Mouse (Mus musculus): ENCODE data around the gene Mlxipl.
"Not testable (repeated sequence)": the region's sequence is repeated elsewhere in the genome, so short reads cannot be mapped to it uniquely, and the experiment has no call there.

The Mlxipl gene

DNA sequence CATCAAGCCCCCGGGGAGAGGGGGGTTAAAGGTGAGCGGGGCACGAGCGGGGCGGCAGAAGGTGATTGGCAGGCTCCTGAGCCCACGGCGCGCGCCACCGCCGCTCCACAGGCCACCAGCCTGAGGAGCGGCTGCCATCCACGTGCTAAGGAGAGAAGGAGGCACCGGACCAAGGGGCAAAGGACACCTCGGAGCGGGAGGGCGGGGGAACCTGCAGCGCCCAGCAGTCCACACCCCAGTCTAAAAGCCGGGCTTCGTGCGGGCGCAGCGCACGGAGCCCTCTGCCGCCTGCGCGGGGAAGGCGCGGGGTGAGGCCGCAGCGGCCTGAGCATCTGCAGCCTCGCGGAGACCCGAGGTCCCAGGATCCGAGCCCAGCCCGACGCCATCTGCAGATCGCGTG, at the start of gene Mlxipl:
Gene Mlxipl, plus strand, starts transcription at position 238 of the 400 bp plus-strand sequence.
- DNase-seq (ENCODE audit: low read depth), result no peak

GRCm38 (mm10) chr5:135040059-135040458, 49.6 kb upstream of the Mlxipl start:
- no peak for DNase-seq (ENCODE audit: low read depth)

DNA sequence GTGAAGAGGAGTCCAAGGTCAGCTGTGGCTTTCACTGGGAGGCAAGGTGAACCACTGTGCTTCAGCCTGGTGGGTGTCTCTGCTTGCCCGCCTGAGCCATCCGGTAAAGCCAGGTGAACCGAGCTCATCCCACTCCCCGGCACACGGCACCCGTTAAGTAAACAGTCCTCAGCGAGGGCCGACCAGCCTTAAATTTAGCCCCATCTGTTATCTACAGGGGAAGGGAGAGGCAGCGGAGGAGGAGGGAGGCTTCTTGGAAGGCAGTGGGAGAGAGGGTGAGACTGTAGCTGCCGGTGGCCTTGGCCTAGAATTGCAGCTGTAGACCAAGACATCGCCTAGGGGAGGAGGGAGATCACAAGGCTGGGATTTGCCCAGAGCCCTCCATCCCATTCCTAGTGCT, 48.9 kb upstream of the Mlxipl start:
- DNase-seq (ENCODE audit: low read depth), result no peak

- DNase-seq (ENCODE audit: low read depth), result no peak
Observed at GRCm38 (mm10) chr5:135042105-135042788, 47.4 kb upstream of the Mlxipl start.

GRCm38 (mm10) chr5:135044575-135044974, 45.1 kb upstream of the Mlxipl start:
- DNase-seq (ENCODE audit: low read depth), result no peak

GRCm38 (mm10) chr5:135048539-135048938, 41.2 kb upstream of the Mlxipl start:
- DNase-seq (ENCODE audit: low read depth), result no peak

DNA sequence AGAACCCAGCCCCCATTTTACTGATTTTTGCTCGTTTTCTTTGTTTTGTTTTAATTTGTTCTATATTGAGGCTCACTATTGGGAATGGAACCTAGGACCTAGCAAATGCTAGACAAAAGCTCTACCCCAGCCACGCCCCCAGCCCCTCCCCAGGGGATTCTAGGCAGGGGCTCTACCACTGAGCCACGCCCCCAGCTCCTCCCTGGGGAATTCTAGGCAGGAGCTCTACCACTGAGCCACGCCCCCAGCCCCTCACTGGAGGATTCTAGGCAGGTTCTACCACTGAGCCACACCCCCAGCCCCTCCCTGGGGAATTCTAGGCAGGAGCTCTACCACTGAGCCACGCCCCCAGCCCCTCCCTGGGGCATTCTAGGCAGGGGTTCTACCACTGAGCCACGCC, 40.4 kb upstream of the Mlxipl start:
- DNase-seq (ENCODE audit: low read depth), result not testable (repeated sequence)

- no peak for DNase-seq (ENCODE audit: low read depth)
Observed at GRCm38 (mm10) chr5:135053356-135053755, 36.3 kb upstream of the Mlxipl start.

GRCm38 (mm10) chr5:135063629-135064381, 25.9 kb upstream of the Mlxipl start, which contains the start of gene Dnajc30:
Dnajc30 (plus strand) TSS chr5:135064202.
- peak; percentile 98 for DNase-seq (ENCODE audit: low read depth)

- DNase-seq (ENCODE audit: low read depth), result no peak
Observed at GRCm38 (mm10) chr5:135064382-135064766, 25.3 kb upstream of the Mlxipl start.

GRCm38 (mm10) chr5:135064909-135065446, 24.7 kb upstream of the Mlxipl start, which contains the start of gene Bud23:
Bud23 (minus strand) TSS chr5:135064959.
- DNase-seq (ENCODE audit: low read depth), result not testable (repeated sequence)

DNA sequence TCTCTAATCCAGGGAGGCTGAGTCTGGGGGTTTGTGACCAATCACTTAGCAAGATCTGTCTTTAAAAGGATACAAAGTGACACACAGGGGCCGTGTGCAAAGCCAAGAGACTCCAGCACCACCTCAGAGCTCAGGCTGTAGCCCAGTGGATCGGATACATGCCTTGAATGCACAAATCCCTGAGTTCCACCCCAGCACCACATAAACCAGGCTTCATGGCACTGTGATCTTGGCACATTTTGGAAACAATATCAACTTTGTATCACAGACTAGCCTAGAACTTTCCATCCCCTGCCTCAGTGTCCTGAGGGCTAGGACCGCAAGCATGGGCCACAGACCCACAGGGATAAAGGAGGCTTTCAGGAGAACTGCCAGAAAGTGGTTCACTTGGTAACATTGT, 23.7 kb upstream of the Mlxipl start:
- DNase-seq (ENCODE audit: low read depth), result no peak

GRCm38 (mm10) chr5:135070448-135070847, 19.2 kb upstream of the Mlxipl start:
- no peak for DNase-seq (ENCODE audit: low read depth)

- DNase-seq (ENCODE audit: low read depth), result no peak
Observed at GRCm38 (mm10) chr5:135072061-135072460, 17.6 kb upstream of the Mlxipl start.

GRCm38 (mm10) chr5:135072720-135073119, 17.0 kb upstream of the Mlxipl start:
- DNase-seq (ENCODE audit: low read depth), result no peak

GRCm38 (mm10) chr5:135073349-135074150, 16.1 kb upstream of the Mlxipl start:
- DNase-seq (ENCODE audit: low read depth), result no peak

GRCm38 (mm10) chr5:135075655-135076054, 14.0 kb upstream of the Mlxipl start:
- DNase-seq (ENCODE audit: low read depth), result no peak

- DNase-seq (ENCODE audit: low read depth), result no peak
Observed at GRCm38 (mm10) chr5:135076368-135076767, 13.3 kb upstream of the Mlxipl start.

- DNase-seq (ENCODE audit: low read depth), result no peak
Observed at GRCm38 (mm10) chr5:135076931-135077505, 12.7 kb upstream of the Mlxipl start.

DNA sequence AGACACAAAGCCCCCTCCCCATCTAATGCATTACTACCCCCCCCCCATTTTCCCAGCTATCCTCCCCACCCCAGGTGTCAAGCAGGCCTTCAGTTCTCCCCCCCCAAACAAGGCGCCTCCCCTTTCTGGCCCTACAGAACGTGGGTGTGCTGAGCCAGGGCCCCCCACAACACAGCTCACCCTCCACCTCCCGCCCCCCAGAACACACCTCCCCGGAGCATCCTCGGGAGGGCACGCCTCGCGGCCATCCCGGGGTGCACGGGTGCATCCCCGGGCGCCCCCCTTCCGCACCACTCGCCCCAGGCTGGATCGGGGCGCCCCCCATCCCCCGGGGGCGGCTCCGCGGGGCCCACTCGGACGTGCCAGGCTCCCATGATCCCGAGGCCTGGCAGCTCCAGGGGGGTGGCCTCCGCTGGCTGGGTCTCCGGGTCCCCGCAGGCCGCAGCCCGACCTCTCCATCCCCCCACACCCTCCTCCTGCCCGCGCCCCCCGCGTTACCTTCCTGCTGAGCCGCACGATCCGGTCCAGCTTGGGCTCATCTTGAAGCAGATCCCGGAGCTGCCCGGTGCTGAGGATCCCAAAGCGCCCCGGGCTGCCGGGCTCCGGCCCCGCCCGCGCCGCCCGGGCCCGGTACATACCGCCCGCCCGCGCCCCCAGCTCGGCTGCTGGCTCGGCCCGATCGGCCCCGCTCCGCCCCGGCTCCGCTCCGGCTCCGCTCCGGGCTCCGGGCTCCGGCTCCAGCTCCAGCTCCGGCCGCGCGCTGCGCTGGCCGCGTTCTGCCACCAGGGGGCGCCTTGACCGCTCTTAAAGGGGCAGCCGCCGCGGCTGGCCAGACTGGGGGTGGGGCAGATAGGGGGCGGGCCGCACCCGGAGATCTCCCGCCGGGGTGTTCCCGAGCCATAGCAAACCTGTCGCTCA, 11.9 kb upstream of the Mlxipl start, which contains the start of gene Vps37d:
Gene Vps37d, minus strand, starts transcription at position 703 of the 918 bp plus-strand sequence.
- peak; percentile 87 for DNase-seq (ENCODE audit: low read depth)

DNA sequence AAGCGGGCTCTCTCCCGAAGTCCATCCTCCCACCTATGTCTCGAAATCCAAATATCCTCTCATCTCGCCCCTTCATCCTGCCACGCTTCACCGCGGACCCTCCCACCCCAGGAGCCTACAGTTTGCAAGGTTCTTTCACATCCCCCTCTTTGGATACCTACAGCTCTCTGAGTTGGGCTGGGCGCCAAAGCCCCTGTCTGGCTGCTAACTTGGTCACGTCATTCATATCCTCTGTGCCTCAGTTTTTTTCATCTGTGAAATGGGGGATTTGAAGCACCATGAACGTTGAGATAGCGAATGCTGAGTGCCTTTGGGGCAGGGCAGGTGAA, 11.2 kb upstream of the Mlxipl start:
- no peak for DNase-seq (ENCODE audit: low read depth)

Measured in naive thymus-derived CD4-positive, alpha-beta T cell, adult 2 months (primary cell).